Mouse (Mus musculus) left cerebral cortex, postnatal 4 days (tissue): Measurements from ENCODE around the gene Mettl7a2. TPM values are rescaled to one million over a fixed set of nuclear protein-coding genes. Genes with fewer than 3 reads are reported as not detected.
A peak's percentile ranks its signal among the peaks of the same experiment; 100 is the strongest.
"Not testable (repeated sequence)": the region's sequence is repeated elsewhere in the genome, so short reads cannot be mapped to it uniquely, and the experiment has no call there.

ENCODE experiments used
- DNase-seq: peaks from one replicate; pipeline ENCODE4 v3.0.0-alpha.2; 2022
- intact Hi-C: fragments of 180-260 bp; cut with DNase I; formaldehyde crosslinking; loops from one replicate; pipeline ENCODE4 v1.15.1; 2025
- total RNA-seq, 2 experiments: library from RNA; stranded (reverse); gene quantifications; 2 replicates each; pipeline ENCODE4 v1.2.3; 2021

Mettl7a2 gene
- total RNA-seq, 2 experiments from 2014 or later, result 0.24 to 0.38 TPM

DNA sequence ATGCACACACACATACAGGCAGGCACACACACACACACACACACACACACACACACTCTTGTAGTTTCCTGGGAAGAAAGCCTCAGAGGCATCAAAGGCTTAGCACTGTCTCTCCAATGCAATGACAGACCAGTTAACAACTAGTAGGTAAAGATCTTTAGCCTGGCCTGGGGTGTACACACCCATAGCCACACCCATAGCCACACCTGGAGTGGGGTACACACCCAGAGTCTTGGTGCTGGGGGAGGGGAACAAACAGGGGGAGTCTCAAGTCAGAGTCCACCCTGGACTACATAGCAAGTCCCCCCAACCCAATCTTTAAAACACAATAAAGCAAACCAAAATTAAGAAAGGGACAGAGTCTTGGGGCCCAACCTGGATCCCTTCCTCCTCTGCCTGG lies 15.7 kb upstream of the Mettl7a2 start:
- DNase-seq, intact Hi-C loops: not testable (repeated sequence)

DNA sequence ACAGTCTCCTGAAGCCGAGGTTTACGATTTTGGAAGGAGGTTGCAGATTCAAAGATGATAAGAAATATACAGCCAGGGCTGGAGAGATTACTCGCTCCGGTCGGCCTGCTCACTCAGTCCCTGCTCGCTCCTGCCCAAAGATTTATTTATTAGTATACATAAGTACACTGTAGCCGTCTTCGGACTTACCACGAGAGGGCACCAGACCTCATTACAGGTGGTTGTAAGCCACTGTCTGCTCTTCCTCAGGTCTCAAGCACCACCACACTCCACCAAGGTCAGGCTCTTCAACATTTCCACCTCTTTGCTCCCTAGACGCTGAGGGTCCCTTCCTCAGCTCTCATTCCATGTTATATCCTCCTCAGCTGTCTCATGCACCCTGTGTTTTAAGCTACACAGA lies 15.2 kb upstream of the Mettl7a2 start:
- peak; percentile 68 for DNase-seq
- intact Hi-C loops, result not testable (repeated sequence)

DNA sequence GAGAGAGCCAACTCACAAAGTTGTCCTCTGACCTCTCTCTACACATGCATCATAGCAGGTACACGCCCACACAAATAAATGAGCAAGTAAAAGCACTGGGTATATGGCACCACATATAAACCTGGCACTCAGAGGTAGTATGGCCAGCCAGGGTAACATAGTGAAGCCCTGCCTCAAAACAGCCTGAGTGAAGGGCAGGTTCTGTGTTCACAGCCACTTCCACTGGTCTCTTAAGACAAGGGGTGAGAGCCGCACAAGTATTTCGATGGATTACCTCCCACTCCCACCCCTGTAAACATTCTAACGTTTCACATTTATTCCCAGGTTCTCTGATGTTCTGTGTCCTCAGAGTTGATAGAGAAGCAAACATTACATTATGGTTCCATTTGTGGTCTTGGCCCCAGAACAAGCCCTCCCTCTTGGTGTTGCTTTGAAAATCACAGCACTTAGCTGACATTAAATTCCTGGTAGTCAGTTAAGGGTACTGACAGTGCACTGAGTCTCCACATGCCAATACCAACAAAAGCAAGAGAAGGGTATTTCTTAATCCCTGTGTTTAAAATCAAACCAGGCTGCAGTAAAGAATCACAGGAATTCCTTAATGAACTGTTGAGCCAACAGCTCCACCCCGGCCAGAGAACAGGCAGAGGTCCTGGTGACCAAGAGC lies 11.6 kb upstream of the Mettl7a2 start:
- DNase-seq, intact Hi-C loops: not testable (repeated sequence)

DNA sequence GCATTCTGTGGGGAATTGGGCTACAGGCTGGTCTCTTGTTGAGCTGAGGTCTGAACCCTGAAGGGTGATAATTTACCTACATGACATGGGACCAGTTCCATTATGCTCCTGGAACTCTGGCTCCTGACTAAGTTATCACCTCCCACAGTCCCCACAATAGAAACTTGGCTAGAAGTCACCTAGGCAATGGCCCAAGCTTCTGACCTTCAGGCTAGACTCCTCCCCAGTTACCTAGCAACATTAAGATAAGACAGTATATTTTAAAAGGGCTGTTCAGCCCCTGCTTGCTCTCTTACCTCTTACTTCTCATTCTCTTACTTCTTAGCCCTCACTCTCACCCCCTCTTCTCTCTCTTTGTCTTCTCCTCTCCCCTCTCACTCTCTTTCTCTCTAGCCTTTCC lies 7.5 kb upstream of the Mettl7a2 start:
- intact Hi-C loops, result no loop called here
- no peak for DNase-seq

DNA sequence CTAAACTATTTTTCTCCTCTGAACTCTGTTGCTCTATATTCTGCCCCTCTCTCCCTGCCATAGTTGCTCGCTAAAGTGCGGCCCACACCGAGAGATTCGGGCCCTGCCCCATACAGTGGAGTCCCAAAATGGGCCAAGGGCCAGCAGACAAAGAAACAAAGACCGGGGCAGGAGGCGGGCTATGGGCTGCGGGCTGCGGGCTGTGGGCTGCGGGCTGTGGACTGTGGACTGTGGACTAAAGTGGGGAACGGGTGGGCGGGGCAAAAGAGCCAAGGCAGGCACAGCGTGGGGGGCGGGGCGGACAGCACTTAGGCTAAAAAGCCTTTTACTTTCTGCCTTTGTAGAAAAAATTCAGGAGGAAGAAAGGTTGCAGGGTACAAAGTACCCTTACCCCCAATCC lies 6.2 kb upstream of the Mettl7a2 start:
- no peak for DNase-seq
- intact Hi-C loops, result no loop called here

DNA sequence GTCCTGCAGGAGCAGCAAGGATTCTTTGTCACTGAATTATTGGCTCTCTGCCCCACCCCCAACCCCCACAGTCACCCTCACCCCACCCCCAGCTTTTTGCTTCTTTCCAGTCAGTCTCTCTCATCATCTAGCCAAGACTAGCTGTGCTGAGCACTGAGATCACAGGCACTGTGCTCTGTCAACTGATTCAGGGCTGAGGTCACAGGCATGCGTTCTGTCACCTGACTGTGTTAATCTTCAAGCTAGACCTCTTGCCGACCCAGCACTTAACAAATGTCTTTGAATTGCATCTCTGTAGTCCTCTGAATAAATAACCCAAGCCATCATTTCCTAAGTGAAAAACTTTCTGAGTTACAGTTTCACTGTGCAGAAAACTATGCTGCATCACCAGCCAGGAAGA lies 3.5 kb upstream of the Mettl7a2 start:
- no peak for DNase-seq
- intact Hi-C loops, result no loop called here

DNA sequence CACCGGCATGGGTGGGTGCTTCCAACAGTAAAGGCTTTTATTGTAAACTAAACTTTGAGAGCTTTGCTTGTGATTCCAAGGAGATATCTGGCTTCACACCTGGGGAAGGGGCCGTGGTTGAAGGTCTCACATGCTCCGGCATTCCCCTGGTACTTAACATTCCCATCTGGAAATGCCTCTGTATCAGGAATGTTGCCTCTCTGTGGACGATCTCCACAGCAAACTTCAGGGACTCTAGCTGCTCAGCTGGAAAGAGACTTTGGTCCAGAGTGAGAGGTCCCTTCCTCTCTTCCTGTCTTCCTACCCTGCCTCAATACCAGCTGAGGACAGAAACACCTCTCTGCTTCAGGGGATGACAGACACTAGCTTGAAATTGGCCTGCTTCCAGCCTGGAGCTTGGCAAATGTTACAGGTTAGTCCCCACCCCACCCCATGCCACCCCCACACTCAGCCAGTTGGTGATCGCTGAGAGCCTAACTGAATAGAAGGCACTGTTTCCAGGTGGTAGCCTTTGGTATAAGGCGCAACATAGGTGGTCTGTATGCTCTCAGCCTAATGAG lies 1.4 kb upstream of the Mettl7a2 start:
- DNase-seq, result peak; percentile 17
- intact Hi-C loops, result no loop called here

DNA sequence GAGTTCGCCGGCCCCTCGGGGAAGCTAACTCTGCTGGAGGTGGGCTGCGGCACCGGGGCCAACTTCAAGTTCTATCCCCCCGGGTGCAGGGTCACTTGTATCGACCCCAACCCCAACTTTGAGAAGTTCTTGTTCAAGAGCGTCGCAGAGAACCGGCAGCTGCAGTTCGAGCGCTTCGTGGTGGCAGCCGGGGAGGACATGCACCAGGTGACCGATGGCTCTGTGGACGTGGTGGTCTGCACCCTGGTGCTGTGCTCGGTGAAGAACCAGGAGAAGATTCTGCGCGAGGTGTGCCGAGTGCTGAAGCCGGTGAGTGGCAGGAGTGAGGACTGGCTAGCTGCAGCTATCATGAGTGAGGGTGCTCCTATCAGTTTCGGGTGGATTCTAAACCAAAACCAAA lies 399 bp downstream of the Mettl7a2 start:
- DNase-seq, intact Hi-C loops: not testable (repeated sequence)

DNA sequence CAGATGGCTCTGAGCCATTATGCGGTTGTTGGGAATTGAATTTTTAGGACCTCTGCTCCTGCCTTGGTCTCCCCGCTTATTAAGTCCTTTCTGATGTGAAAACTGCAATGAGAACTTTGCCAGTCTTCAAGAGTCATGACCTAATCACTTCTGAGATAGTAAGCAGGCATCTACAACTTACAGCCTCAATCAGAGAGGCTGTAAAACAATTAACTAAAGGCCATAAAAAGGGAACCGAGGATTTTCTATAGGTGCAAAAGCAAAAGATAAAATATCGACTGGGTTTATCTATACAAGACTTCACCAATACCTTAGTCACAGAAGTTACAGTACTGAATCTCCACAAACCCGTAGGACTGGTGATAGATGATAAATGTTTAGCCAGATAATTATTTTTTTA lies 2.9 kb downstream of the Mettl7a2 start:
- intact Hi-C loops, result no loop called here
- no peak for DNase-seq

DNA sequence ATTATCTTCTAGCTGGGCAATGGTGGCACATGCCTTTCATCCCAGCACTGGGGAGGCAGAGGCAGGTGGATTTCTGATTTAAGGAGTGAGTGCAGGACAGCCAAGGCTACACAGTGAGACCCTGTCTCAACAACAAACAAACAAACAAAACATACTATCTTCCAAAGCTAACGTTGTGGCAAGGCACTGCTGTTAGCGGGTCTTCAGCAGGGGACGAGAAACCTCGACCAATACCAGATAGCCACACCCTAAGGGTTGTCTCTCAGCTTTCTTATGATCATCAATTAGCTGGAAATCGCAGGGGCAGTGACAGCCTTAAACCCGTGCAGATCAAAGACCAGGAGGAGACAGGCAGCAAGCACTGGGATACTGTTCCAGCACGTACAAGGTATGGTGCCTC lies 11.2 kb downstream of the Mettl7a2 start, which contains the start of gene Higd1c:
Gene Higd1c, plus strand, starts transcription at position 301 of the 400 bp plus-strand sequence.
- no peak for DNase-seq
- intact Hi-C loops, result no loop called here

DNA sequence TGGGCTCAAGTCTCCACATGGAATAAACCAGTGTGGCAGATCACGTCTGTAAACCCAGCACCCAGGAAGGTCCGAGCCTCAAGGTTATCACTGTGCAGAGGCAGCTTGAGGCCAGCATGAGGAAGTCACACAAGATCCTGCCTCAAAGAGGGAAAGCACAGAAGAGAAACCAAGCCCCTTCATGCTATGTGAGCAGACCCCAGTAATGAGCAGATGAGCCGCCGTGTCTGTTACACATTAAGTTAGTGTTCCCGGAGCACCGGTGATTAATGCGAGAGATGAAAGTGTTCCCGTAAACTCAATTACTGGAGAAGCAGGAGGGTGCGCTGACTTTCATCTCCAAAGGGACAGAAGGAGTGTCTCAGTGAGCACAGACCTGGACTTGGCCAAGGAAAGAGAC lies 13.0 kb downstream of the Mettl7a2 start:
- DNase-seq, intact Hi-C loops: not testable (repeated sequence)

DNA sequence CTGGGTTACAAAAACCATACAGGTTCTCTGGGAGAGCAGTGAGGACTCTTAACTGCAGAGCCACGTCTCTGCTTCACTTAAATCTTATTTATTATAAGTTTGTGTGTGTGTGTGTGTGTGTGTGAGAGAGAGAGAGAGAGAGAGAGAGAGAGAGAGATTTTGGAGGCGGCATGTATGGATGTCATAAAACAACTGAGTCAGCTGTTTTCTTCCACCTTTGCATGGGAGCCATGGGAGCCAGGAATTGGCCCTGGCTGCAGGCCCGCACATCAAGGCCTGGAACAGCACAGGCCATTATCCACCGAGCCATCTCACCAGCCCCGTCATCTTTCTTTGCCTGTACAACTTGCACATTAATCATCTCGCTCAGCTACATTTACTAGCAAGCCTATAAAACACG lies 14.1 kb downstream of the Mettl7a2 start:
- no peak for DNase-seq
- intact Hi-C loops, result no loop called here

DNA sequence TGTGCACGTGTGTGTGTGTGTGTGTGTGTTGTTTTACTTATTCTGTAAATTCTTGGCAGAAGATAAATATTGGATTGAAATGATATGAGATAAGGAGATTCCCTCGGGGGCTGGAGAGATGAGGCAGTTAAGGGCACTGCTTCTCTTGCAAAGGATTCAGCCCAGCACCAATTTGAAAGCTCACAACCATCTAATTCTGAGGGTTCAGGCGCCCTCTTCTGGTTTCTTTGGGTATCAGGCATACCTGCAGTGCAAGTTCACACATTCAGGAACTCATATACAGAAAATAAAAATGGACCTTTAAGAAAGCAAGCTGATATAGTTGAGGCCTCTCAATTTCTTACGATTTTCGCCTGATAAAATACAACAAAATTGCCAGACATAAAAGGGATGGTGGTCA lies 22.1 kb downstream of the Mettl7a2 start:
- peak; percentile 69 for DNase-seq
- intact Hi-C loops, result no loop called here

DNA sequence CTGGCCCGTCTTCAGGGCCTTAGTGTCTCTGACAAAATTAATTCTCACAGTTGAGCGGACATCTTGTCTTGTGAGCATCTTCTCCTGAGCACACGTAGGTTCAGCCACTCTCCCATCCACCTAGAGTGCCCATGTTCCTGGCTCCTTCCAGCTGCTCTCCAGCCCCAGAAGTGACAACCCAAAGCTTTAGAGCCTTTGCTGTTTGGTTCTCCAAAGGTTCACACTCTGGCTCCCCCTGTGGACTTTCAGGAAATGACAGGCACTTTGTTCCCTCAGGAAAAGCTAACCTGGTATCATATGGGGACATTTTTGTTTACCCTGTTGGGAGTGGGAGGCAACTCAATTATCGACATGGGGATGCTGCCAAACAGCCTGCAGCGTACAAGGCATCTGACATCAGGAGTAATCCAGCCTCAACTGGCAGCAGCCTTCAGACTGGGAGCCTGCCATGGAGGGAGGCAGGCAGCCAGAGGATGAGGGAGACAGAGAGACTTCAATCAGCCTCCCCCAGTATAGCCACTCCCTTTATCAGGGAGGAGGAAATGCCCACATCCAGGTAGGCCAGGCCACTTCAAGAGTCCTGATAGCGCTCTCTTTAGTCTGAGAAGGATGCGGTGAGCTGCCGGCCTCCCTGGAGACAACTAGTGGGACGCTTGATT lies 25.0 kb downstream of the Mettl7a2 start:
- DNase-seq, result peak; percentile 83
- intact Hi-C loops, result not testable (repeated sequence)

DNA sequence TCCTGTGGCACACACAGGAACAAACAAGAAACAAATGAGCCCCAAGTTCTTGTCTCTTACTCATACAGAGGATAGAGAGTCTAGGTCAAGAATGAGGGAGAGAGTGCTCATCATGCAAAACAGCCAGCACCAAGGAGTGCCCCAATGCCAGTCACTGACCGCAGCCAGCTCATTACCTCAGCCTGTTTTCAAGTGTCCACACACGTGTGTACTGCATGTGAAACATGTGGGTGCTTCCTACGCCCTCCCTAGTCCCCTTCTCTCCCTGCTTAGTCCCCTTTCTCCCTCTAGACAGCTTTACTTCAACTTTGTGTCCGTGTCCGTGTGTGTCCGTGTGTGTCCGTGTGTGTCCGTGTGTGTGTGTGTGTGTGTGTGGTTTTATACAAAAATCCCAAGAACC lies 26.7 kb downstream of the Mettl7a2 start:
- DNase-seq, result no peak
- intact Hi-C loops, result no loop called here

DNA sequence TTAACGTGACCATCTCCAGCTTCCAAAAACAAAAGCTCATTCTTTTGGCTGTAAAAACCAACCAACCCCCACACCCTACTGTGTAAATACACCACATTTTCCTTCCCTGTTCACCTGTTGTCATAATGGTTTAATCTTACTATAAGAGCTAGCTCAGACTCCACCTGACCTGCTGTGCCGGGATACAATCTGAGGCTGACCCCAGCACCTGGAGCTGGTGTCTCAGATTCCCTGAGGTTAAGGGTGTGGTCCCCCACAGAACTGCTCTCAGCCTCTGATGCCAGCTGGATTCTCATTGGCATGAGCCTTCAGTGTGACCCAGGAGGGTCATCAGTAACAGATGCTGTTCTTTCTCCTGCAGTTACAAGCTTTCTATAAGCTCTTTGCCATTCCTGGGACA lies 27.1 kb downstream of the Mettl7a2 start:
- intact Hi-C loops, result no loop called here
- no peak for DNase-seq

DNA sequence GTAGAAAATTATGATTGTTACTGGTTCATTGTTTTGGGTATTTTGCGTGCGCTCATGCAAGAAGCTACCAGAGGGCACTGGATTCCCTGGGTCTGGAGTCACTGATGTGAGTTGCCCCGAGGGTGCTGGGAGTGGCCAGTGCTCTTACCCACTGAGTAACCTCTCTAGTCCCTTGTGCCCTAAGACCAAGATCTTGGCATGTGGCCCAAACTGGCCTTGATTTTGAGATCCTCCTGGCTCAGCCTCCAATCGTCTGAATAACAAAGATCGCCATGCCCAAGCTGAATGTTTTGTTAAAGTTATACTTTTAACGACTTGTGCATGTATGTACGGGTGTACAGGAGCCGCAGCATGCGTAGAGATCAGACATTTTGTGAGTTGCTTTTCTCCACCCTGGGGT lies 32.7 kb downstream of the Mettl7a2 start:
- intact Hi-C loops, result no loop called here
- DNase-seq, result no peak

DNA sequence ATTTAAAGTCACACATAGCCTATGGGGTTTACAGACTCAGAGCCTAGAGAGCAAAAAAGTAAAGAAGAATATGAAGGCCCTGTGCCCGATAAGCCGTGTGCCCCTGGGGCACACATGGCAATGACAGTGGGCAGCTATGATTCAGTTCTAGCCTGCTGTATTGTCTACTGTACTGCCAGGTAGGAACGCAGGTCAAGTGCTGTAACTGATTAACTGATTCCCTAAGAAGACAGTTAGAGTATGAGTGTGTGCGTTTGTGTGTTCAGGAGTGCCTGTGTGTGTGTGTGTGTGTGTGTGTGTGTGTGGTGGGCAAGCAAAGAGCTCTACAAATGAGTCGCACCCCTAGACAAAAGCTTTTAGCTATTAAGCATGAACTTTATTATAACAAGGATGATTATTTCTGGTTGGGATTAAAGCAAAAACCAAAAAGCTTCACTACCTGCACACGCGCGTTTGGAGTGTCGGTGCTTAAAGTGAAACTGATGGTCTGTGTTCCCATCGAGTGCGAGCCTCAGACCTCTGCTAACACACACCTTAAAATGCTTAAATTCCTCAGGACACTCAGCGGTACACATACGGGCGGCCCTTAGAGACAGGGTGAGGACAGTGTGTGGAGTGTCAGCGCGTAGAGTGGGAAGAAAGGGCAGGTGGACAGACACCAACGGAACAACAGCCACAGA lies 34.7 kb downstream of the Mettl7a2 start:
- no peak for DNase-seq
- intact Hi-C loops, result no loop called here

DNA sequence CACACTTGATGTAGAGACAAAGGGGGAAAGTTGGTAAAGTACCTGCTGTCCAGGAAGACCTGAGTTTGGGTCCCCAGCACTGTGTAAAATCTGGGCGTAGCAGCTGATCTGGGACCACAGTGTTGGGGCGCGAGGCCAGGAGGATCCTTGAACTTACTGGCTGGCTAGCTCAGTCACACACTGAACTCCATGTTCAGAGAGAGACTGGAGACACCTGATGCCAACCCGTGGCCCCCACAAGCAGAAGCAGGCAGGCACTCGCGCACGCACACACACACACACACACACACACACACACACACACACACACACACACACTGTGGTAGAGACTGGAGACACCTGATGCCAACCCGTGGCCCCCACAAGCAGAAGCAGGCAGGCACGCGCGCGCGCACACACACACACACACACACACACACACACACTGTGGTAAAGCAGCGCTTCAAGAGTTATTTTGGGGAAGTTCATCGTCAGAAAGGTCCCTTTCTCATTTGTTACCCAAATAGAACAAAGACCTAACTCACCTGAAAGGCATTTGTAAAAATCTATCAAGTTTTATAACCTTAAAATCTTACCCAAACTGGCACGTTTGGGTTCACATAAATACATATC lies 35.3 kb downstream of the Mettl7a2 start:
- intact Hi-C loops, result no loop called here
- no peak for DNase-seq

DNA sequence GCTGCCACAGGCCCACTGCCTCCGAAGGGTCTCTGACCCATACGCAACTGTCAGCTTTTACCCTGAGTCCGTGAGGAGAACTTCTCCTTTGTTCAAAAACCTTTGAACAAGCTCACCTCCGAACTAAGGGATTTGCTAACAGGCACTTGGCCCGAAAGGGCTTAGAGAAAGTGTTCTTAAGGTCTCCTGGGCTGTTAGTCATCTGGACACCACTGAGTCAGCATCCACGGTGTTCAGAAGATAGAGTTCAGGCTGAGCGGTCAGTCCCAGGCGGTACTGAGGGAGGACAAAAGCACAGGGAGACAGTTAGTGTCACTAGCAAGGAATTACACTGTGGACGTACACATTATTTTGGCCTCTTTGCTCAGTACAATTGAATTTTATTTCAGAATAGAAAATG lies 35.9 kb downstream of the Mettl7a2 start:
- intact Hi-C loops, result no loop called here
- DNase-seq, result no peak

DNA sequence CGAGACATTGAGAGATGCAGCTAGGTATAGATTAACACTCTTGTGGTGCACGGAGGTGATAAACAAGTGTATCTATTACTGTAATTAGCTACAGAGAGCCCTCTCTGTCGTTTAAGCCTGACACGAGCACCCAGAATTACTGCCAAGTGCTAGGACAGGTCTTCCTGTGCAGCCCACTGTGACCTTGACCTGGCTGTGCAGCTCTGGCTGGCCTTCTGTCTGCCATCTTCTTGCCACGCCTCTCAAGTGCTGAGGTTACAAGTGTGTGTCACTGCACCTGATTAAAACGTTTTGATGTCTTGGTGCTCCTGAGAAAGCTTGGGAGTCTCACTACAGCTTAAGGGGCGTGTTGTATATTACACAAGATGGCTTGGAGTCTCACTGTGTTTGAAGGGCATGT lies 38.1 kb downstream of the Mettl7a2 start:
- DNase-seq, result no peak
- intact Hi-C loops, result no loop called here
